11 mouse cellular contexts compared by ENCODE assay signal in genomic region chr11:76372534-76372933, GRCm38 (mm10). TPM values are rescaled to one million over a fixed set of nuclear protein-coding genes. Genes with fewer than 3 reads are reported as not detected.
DNase-seq lines count a peak whose midpoint lies in the region; ATAC-seq and TF ChIP-seq lines count a peak whose summit lies in the region.
"Had no signal": no experiment of that assay in that cellular context is flagged by ENCODE, and none has a peak within 500 bp of the region (broad histone marks: within the 10 kb centered on the region; RNA-seq: fewer than 3 reads in every experiment).

No protein-coding gene starts in this region.

- no peak overlapping the region for H3K9ac ChIP-seq in intestine, embryonic 16.5 days (ENCODE audit: low read depth, low read length)

- peak overlapping the region; percentile 43 for H3K4me3 ChIP-seq in gastrocnemius, adult 2 months
- H3K4me3 ChIP-seq in intestine, embryonic 16.5 days (ENCODE audit: low read length), result no peak overlapping the region

- peak overlapping the region; percentile 88 for H3K27ac ChIP-seq in gastrocnemius, adult 2 months
- H3K27ac ChIP-seq in intestine, embryonic 16.5 days (ENCODE audit: low read length), result peak overlapping the region; percentile 58
- H3K27ac ChIP-seq: macrophage had no signal

- 38% methylated on average over 6 of the region's 6 CpGs for WGBS in intestine, embryonic 16.5 days

- peak; percentile 63 for DNase-seq in gastrocnemius, adult 18-20 months (ENCODE audit: low spot score)
- DNase-seq in gastrocnemius, postnatal 14 days, result no peak
- peak; percentile 60 for DNase-seq in brain, adult 2 months (ENCODE audit: low read depth, low spot score)
- DNase-seq in gastrocnemius, adult 2 months, result peak; percentile 72
- DNase-seq in urinary bladder, postnatal 36 days (ENCODE audit: low spot score in 2 of 2), result no peak
- DNase-seq in right cerebral cortex, postnatal 36 days (ENCODE audit: low spot score in 2 of 2), result no peak
- DNase-seq: kidney, adult 11 months had no signal

- no peaks in the 10 kb centered on the region for H3K36me3 ChIP-seq in intestine, embryonic 16.5 days (ENCODE audit: control insufficient read depth, insufficient read depth, low read length)

- TF ChIP-seq CTCF in gastrocnemius, adult 2 months (IDR thresholded peaks at IDR 0.05), result no peak

- no peaks in the 10 kb centered on the region for H3K9me3 ChIP-seq in intestine, embryonic 16.5 days (ENCODE audit: control insufficient read depth, low read length)

- H3K27me3 ChIP-seq in intestine, embryonic 16.5 days (replicated peaks; ENCODE audit: control insufficient read depth, insufficient read depth, low read length), result no peaks in the 10 kb centered on the region
- H3K27me3 ChIP-seq: Patski had no signal

- H3K4me2 ChIP-seq in intestine, embryonic 16.5 days (ENCODE audit: low read depth, low read length), result no peak overlapping the region

- peaks cover 22% of the 10 kb centered on the region for H3K4me1 ChIP-seq in intestine, embryonic 16.5 days (ENCODE audit: control insufficient read depth, insufficient read depth, low read length)

- intact Hi-C loops in gastrocnemius, postnatal 14 days (cut with DNase I; ENCODE audit: low total_unique reads), result no loop called here
- intact Hi-C loops in gastrocnemius, adult 2 months (cut with DNase I), result no loop called here

- no peak for ATAC-seq in intestine, embryonic 16.5 days
- ATAC-seq in monocyte, adult 5-6 weeks (replicated peaks; ENCODE audit: insufficient number of reproducible peaks, low FRiP score, low TSS enrichment, poor library complexity, severe bottlenecking), result no peak
- ATAC-seq: Patski had no signal

RNA-seq across cellular contexts. Expression of gene Nxn, which starts 26.4 kb away (rescaled TPM):
- total RNA-seq in gastrocnemius, adult 18-20 months (2021), result 10 to 100 TPM; 37.4 to 48.7 TPM
- 10 to 100 TPM; 28.7 to 28.8 TPM for total RNA-seq in gastrocnemius, postnatal 14 days (2021)
- 10 to 100 TPM; 42.0 to 49.3 TPM for total RNA-seq in gastrocnemius, adult 2 months (2021)
- 20.1 and 25.7 TPM in 2 replicates for polyA plus RNA-seq in intestine, embryonic 16.5 days (2015; fragmentation: Nextera tagmentation; extraction: Ambion mirVana)
- 1.9 to 5.8 TPM (median 2.8 TPM) in 3 replicates for total RNA-seq in monocyte, adult 5-6 weeks (2017)

RNA-seq across cellular contexts. Expression of gene Timm22, which starts 34.2 kb away (rescaled TPM):
- total RNA-seq in gastrocnemius, adult 18-20 months (2021), result 10 to 100 TPM; 32.5 to 41.9 TPM
- total RNA-seq in gastrocnemius, postnatal 14 days (2021), result 10 to 100 TPM; 38.6 to 46.2 TPM
- 10 to 100 TPM; 29.0 to 45.0 TPM for total RNA-seq in gastrocnemius, adult 2 months (2021)
- 92.8 and 96.6 TPM in 2 replicates for polyA plus RNA-seq in intestine, embryonic 16.5 days (2015; fragmentation: Nextera tagmentation; extraction: Ambion mirVana)
- 6.4 to 10.2 TPM (median 8.2 TPM) in 3 replicates for total RNA-seq in monocyte, adult 5-6 weeks (2017)

Comparison
In these comparisons a context has a peak if more than half of its experiments do, and no peak if none do; other contexts are left out.
1. DNase-seq: peak in gastrocnemius, adult 18-20 months (single experiment), brain, adult 2 months (single experiment) and gastrocnemius, adult 2 months (single experiment); none in gastrocnemius, postnatal 14 days (single experiment), urinary bladder, postnatal 36 days (0 of 2) and right cerebral cortex, postnatal 36 days (0 of 2).